Mouse (Mus musculus): ENCODE data around the gene Defb6.

GRCm38 (mm10) chr8:19258136-19258535, 32.9 kb downstream of the Defb6 start:
- TF ChIP-seq CTCF (IDR thresholded peaks at IDR 0.05; ENCODE audit: low read depth) (no peak), EP300 (IDR thresholded peaks at IDR 0.05; ENCODE audit: low read depth) (no peak)

Data from liver, embryonic 14.5 days (tissue).